Mouse (Mus musculus) bone marrow, adult 2 months (tissue): ENCODE data around the gene Dgkz.

ENCODE experiments used
- CTCF ChIP-seq: fragments of 200-500 bp; IDR thresholded peaks from 2 replicates; pipeline ENCODE4 v1.5.1; 2011; ENCODE audit warnings: low read length, control low read depth; ENCODE audit not compliant: control insufficient read depth, insufficient read depth
- POLR2A ChIP-seq: fragments of 200-500 bp; IDR thresholded peaks from 2 replicates; pipeline ENCODE4 v1.6.1; 2011; ENCODE audit warnings: low read depth, mild to moderate bottlenecking, control low read depth, low read length, borderline replicate concordance; ENCODE audit not compliant: control insufficient read depth

DNA sequence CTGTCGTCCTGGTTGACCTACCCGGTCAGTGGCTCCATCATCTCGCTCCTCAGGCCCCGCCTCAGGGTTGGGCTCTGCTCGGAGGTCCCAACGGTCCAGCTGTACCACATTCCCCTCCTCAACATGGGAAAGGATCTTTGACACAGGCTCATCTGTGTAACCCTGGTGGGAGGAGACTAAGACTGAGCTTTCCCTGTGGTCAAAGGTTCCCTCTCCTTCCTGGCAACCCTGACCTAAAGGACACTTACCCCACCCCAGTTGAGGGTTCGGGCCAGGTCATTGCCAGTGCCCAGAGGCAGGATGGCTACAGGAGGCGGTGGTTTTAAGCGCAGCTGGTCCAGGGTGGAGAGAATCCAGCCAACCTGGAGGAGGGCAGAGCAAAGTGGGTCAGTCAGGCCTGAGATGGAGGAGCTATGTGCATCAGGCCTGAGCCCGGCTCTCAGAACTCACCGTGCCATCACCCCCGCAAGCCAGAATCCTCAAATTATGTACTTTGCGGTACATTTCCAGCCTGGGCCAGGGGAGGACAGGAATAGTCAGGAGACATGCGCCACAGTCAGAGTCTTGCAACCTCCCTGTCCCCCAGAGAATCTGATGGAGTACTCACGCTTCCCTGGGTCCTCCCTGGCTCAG is 36.2 kb downstream of the Dgkz start:
- TF ChIP-seq CTCF (no peak), POLR2A (no peak)
